Mouse (Mus musculus) myocyte (in vitro differentiated cells): ENCODE data around the gene Tcap.

ENCODE experiments used
- CEBPB ChIP-seq: IDR thresholded peaks from 2 replicates; pipeline ENCODE4 v1.6.1; 2011; ENCODE audit warnings: mild to moderate bottlenecking, moderate library complexity; ENCODE audit not compliant: poor library complexity, insufficient read depth, severe bottlenecking
- MAX ChIP-seq: IDR thresholded peaks from one replicate; pipeline ENCODE4 v1.6.1; 2011; ENCODE audit warnings: low read depth, mild to moderate bottlenecking, control low read depth
- POLR2A ChIP-seq: IDR thresholded peaks from one replicate; pipeline ENCODE4 v1.6.1; 2011; ENCODE audit warnings: low read depth, mild to moderate bottlenecking, control low read depth, moderate library complexity; ENCODE audit not compliant: insufficient read length
- POLR2AphosphoS2 ChIP-seq: IDR thresholded peaks from one replicate; pipeline ENCODE4 v1.6.1; 2011; ENCODE audit warnings: low read depth, control low read depth; ENCODE audit not compliant: insufficient read length
- TCF12 ChIP-seq: IDR thresholded peaks from one replicate; pipeline ENCODE4 v1.6.1; 2011; ENCODE audit warnings: mild to moderate bottlenecking, control low read depth; ENCODE audit not compliant: poor library complexity, insufficient read depth, severe bottlenecking

DNA sequence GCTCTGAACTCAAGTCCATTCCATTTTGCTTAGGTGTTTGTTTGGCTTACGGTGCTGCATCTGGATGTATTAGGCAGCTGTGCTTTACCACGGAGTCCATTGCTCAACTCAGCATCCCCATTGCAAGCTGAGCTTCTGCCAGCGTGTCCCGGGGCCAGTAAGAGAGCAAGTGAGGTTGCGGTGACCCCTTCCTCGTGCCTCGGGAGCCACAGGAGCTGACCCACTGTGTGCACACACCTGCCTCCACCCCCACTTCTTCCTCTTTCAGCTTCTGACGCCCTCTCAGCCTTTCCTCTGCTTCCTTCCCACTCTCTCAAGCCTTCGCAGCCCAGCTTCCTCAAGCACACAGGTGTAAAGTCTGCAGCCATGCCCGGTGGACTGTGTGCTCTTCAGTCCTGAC, 17.3 kb upstream of the Tcap start:
- TF ChIP-seq POLR2AphosphoS2 (no peak), MAX (no peak), TCF12 (no peak), POLR2A (no peak), CEBPB (no peak)
